Mouse (Mus musculus) megakaryocyte progenitor cell, adult 5-6 weeks (primary cell): ENCODE data around the gene Zbbx. TPM values are rescaled to one million over a fixed set of nuclear protein-coding genes. Genes with fewer than 3 reads are reported as not detected.

Experiments
- ATAC-seq: replicated peaks from 2 replicates; pipeline ENCODE4 v1.8.0; 2016; ENCODE audit warnings: mild to moderate bottlenecking, moderate TSS enrichment, inconsistent platforms; ENCODE audit not compliant: poor library complexity
- total RNA-seq, 2 experiments: library from RNA; stranded (forward) in 1 of 2; stranded (reverse) in 1 of 2; fragments of 157-497, 149-512 nt in 1 of 2; fragments of 200-1000 nt in 1 of 2; gene quantifications; 2 replicates each; pipeline versions ENCODE4 v1.2.3 to v1.2.4; 2015 to 2017

Gene Zbbx
- total RNA-seq (2015) = not detected in 2 replicates
- not detected in 2 replicates for total RNA-seq (2017)

- peak; percentile 100 for ATAC-seq
Observed at GRCm38 (mm10) chr3:75164838-75165496, at the start of gene Zbbx. Zbbx (minus strand) TSS chr3:75165034.

GRCm38 (mm10) chr3:75202808-75203503 is 38.1 kb upstream of the Zbbx start:
- peak; percentile 98 for ATAC-seq

GRCm38 (mm10) chr3:75182606-75183005 is 17.8 kb upstream of the Zbbx start:
- no peak for ATAC-seq

GRCm38 (mm10) chr3:75141876-75142275 is 23.0 kb downstream of the Zbbx start:
- ATAC-seq = no peak

- ATAC-seq = no peak
Observed at GRCm38 (mm10) chr3:75104867-75105266, 60.0 kb downstream of the Zbbx start.

- no peak for ATAC-seq
Observed at GRCm38 (mm10) chr3:75085762-75086161, 79.1 kb downstream of the Zbbx start.

GRCm38 (mm10) chr3:75078906-75079305 is 85.9 kb downstream of the Zbbx start:
- no peak for ATAC-seq

GRCm38 (mm10) chr3:75009701-75010100 is 155.1 kb downstream of the Zbbx start:
- no peak for ATAC-seq

Other genes starting within 250 kb of the Zbbx start
- not detected in 2 replicates for gene Serpini2, start 105.0 kb upstream of the Zbbx start, total RNA-seq (2015)
- gene Serpini2, start 105.0 kb upstream of the Zbbx start, total RNA-seq (2017) = not detected in 2 replicates